Mouse (Mus musculus): ENCODE measurements around the gene Taar1.

Taar1 gene

DNA sequence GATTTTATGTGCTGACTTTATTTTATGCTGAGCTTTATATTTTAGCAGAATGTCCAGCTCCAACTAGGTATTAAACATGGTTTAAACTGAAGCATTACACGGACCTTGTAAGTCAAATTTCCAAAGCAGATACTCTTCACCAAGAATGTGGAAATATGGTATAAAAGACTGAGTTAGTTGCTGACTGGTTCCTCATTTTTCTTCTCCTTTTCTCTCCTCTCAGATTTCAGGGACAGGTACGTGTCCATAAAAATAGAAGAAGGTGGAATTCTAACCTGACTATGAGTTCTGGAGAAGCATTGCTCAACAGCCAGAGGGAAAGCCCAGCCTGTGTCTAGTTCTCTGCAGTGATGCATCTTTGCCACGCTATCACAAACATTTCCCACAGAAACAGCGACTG, at the start of gene Taar1:
TSS of gene Taar1 (plus strand) at position 301 of the 400 bp plus-strand sequence.
- no peak for DNase-seq (ENCODE audit: low read depth, low spot score)

DNA sequence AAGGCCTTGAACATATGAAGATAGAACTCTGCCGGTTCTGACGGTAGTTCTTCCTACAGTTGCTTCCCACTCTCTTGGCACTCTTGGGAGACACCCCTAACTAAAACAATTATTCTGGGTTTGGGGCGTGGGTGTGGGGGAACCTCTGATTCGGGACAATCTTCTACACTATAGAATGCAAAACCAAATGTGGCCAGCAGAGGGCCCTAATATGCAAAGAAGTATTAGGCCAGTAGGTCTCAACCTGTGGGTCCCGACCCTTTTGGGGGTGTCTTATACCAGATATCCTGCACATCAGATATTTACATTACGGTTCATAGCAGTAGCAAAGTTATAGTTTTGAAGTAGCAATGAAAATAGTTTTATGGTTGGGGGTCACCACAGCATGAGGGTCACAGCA, 39.5 kb upstream of the Taar1 start:
- no peak for DNase-seq (ENCODE audit: low read depth, low spot score)

DNA sequence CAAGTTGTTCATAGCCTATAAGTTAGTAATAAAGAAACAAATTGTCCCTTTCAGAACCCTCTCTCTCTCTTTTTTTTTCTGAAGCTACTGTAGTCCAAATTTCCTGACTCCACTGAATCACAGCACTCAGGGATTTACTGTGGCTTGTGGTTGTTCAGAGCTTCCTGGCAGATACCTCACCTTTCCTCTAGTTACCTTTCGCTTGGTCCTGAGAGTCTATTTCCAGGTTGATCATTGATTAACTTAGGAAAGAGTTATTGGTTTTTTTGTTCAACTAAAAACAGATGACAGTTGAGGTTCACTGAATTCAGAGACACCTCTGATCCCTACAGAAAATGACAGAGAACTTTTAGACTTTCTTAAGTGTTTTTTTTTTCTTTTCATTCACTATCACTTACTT, 35.2 kb upstream of the Taar1 start:
- DNase-seq (ENCODE audit: low read depth, low spot score), result no peak

DNA sequence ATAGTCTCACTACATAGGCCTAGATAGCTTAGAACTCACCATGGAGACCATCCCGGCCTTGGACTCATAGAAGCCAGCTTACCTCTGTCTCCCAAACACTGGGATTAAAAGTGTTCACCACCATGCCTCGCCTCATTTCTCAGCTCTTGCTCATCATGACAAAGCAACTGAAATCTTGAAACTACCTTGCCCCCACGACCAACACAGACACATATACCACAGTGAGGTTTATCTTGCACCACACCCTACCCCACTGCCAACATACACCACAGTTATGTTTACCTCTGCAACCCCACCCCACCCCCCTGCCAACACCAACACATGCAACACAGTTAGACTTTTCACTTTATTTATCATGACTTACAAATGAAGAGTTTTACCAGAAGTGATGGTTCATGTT, 34.1 kb upstream of the Taar1 start:
- no peak for DNase-seq (ENCODE audit: low read depth, low spot score)

DNA sequence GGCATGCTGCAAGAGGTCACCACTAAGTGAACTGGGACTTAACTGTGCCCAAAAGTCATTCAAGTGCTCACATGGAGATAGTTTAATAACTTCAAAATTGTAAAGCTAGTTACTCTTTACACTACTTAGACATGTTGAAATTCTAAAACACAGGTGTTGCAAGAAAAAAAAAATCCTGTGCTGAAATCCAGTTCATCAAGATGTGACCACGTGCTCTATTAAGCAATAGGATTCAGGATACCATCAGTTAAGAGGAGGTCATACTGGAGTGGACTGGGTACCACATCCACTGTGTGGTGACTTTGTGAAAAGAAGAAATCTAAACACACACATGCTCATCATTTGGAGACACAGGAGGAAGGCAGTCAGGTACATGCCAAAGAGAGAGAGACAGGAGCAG, 27.2 kb upstream of the Taar1 start:
- DNase-seq (ENCODE audit: low read depth, low spot score), result no peak

DNA sequence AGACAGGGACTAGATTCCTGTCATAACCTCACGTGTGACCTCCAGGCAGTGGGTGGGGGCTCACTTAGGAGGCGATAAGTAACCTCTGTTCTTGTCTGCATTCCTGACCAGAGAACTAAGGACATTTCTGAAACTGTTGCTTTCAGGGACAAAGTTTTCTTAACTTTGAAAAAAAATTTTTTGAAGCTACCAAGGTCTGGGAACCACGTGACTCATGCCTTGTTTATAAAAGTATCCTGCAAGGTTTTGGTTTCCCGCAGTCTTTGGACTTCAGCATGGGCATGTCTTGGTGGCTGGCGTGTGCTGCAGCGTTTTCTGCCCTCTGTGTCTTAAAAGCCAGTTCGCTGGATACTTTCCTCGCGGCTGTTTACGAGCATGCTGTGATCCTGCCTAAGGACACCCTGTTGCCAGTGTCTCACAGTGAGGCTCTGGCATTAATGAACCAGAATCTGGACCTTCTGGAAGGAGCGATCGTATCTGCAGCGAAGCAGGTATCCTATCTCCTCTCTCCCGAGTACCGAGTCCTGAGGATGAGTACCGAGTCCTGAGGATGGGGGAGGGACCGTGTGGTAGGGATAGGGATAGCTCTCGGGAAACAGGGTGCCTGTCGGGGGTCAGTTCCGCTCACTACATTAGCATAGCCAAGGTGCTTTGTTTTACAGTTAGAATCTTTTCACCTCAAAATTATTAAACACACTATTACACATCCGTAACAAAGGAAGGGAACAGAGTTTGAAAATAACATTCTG, 25.4 kb upstream of the Taar1 start, which contains the start of gene Vnn1:
TSS of gene Vnn1 (plus strand) at position 88 of the 749 bp plus-strand sequence.
- no peak for DNase-seq (ENCODE audit: low read depth, low spot score)

DNA sequence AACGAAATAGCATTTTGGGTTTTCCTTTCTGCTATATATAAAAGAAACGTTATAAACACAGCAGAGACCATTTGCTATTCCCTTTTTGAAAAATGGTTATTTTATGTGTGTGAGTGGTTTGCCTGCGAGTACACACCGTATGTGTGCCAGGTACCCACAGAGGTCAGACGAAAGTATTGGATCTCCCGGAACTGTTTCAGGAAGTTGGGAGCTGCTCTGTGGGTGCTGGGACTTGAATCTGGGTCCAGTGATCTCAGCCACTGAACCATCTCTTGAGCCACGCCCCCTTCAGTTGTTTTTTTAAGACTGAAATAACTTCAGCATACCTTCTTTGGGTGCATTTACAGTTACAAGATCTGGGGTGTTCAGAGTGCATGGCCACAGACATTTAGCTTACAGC, 24.8 kb upstream of the Taar1 start:
- no peak for DNase-seq (ENCODE audit: low read depth, low spot score)

DNA sequence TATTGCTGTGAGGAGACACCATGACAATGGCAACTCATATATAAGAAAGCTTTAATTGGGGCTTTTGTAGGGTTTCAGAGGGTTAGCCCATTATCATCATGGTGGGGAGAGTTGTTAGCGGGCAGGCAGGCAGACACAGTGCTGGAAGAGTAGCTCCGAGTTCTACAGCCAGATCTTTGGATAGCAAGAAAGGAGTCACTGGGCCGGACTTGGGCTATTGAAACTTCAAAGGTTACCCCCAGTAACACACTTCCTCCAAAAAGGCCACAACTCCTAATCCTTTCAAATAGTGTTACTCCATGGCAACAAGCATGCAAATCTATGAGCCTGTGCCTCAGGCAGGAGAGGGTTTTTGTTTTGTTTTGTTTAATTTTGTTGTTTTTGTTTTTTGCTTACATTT, 19.0 kb upstream of the Taar1 start:
- DNase-seq (ENCODE audit: low read depth, low spot score), result peak; percentile 10

DNA sequence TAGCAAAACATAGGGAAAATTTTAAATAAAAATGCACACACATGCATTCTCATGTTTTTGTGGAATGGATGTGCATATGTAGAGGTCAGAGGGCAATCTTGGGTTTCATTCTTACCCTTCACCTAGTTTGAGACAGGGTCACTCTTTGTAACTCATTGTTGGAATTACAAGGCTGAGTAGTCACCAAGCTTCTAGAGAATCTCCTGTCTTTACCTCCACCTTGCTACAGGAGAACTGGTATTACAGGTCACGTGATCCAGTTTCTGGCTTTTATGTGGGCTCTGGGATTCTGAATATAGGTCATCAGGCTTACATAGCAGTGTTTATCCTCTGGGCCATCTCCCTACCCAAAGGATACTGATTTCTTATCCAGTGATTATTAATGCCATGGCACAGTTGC, 14.5 kb upstream of the Taar1 start:
- DNase-seq (ENCODE audit: low read depth, low spot score), result no peak

DNA sequence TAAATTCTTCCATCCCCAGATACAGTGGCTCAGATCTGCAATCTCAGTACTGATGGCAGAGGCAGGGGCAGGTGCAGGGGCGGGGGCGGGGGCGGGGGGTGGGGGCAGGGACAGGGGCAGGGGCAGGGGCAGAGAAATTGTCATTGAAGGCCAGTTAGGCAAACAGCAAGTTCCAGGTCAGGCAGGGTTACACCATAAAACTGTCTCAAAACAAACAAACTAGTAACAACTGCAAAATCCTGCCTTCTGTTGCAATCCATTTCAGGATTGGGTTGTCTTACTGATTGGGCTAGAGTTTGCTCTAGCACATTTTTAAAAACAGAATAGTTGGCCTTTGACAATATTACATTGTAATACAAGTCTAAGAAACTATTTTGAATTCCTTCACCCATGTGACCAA, 2.3 kb downstream of the Taar1 start:
- no peak for DNase-seq (ENCODE audit: low read depth, low spot score)

DNA sequence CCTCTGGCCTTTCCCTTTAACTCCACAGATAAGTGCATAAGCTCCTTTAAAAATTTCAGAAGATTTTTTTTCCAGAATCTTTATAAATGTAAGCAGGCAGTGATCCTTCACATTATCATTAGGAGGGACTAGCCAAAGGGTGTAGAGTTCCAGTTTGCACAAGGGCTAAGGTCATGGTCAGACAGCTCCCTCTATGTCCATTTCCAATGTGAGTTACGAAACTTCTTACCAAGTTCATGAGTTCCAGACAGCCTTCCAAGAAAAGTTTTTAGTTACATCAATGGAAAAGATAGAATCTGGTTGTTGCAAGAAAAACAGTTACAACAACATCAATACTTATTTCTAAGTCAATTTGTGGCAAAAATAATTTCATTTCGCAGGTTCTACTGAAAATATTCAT, 3.8 kb downstream of the Taar1 start:
- DNase-seq (ENCODE audit: low read depth, low spot score), result no peak

DNA sequence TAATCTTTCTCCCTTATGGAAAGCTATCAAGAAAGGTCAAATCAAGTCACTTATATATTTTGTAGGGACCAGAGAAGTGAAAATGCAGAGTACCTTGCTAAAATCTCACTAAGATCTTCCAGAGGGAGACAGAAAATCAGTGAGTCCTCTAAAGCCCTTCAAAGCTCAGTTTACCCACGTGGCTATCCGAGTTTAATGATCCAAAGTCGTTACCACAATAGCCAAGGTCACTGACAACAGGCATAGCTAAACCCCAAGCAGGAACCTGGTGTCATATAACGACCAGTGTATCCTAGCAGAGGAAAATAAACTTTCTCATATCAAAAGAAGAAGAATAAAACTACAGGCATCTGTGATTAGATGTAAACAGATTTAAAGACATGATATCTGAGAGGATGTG, 17.5 kb downstream of the Taar1 start:
- DNase-seq (ENCODE audit: low read depth, low spot score), result no peak

DNA sequence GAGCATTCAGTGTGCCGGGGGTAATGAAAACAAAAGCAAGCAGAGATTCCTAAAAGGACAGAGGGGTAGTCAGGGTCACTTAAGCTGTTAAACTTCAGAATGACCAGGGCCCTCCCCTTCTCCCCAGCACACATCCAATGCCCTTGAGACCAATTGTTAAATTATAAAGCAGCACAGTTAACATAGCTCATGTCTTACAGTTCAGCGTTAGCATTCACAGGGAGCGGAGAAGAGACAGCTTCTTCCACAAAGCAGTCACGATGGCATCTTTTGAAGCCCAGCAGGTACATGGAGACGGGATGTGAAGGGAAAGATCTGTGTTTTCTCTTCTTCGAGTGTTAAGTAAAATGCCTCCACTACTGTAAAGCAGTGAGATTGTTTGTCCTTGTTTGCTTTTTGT, 18.2 kb downstream of the Taar1 start, which contains the start of gene Taar2:
TSS of gene Taar2 (plus strand) at position 261 of the 400 bp plus-strand sequence.
- no peak for DNase-seq (ENCODE audit: low read depth, low spot score)

DNA sequence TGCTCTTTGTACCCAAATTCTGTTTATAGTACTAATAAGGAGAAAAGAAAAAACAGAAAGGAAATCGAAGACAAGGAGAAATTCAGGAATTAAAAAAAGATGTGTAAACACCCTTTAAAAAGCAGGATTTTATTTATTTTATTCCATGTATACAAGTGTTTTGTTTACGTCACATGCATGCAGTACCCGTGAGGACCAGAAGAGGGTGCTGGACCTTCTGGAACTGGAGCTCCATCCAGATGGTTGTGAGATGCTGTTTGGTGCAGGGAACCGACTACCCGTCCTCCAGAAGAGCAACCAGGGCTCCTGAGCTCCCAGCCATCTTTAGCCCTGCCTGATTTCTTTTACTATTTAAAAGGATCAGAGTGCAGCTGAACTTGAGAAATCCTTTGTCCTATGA, 22.3 kb downstream of the Taar1 start:
- no peak for DNase-seq (ENCODE audit: low read depth, low spot score)

DNA sequence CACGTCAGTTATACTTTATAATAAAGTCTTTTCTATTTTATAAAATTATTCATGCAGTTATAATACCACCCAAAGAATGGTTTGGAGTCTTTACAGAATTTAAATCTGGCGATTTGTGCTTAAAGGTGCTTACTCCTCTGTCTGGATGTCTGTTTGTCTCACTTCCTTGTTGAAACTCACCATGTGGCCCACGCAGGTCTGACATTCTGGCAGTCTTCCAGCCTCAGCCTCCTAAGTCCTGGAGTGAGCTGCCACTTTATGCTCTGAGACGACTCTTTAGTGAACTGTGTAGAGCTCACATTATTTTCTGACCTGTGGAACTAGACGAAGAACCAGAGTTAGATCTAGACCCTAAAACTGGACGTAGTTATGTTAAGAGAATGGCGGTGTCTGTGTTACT, 27.9 kb downstream of the Taar1 start:
- DNase-seq (ENCODE audit: low read depth, low spot score), result no peak

DNA sequence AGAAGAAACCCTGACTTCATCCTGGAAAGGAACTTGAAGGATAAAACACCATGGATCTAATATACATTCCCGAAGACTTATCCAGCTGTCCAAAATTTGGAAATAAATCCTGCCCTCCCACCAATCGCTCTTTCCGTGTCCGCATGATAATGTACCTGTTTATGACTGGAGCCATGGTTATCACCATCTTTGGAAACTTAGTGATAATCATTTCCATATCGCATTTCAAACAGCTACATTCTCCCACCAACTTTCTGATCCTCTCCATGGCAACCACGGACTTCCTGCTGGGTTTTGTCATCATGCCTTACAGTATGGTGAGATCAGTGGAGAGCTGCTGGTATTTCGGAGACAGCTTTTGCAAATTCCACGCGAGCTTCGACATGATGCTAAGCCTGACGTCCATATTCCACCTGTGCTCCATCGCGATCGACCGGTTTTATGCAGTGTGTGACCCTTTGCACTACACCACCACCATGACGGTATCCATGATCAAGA, 29.4 kb downstream of the Taar1 start, which contains the start of gene Taar3:
TSS of gene Taar3 (plus strand) at position 51 of the 498 bp plus-strand sequence.
- DNase-seq (ENCODE audit: low read depth, low spot score), result peak; percentile 16

DNA sequence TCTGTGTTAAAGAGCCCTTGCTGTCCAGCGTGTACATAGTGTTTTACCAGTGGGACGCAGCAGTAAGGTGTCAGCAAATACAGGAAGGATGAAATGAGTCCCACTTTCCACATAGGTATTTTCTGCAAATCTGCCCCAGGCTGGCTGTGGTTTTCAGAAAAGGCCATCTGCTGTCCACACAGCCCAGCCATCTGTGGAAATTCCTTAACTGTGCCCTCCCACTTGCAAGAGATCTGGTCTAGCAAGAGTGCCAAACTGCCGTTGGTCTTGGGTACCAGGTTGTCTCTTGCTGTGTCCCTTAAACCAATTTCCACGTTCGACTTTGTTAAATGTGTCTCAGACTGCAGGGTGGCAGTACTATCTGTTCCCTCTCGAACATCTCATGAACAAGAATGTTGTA, 31.6 kb downstream of the Taar1 start:
- no peak for DNase-seq (ENCODE audit: low read depth, low spot score)

DNA sequence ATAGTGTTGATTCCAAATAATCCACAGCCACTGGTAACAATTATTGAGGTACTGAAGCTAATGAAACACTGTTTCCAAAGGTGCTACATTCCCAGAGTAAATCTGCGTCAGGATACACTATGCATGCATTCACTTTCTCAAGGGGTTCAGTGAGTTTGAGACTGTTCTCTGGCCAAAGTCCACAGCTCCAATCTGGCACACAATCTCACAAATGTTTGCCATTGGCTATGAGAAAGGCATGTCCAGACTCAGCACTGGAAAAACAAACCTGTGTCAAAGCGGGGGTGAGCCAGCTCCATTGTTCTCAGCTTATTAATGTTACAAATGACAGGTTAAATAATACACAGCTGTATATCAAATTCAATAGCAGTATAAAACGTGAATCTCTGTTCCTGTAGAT, 38.9 kb downstream of the Taar1 start:
- DNase-seq (ENCODE audit: low read depth, low spot score), result no peak

DNA sequence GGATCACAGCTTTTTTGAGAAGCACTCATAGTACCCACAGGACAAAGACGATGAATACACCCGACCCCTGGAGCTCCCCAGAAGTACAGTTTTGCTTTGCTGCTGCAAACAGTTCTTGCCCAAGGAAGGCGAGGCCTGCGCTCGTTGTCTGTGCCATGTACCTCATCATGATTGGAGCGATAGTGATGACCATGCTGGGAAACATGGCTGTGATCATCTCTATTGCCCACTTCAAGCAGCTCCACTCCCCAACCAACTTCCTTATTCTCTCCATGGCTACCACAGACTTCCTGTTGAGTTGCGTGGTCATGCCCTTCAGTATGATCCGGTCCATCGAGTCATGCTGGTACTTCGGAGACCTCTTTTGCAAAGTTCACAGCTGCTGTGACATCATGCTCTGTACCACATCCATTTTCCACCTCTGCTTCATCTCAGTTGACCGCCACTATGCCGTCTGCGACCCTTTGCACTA, 40.3 kb downstream of the Taar1 start, which contains the start of gene Taar4:
TSS of gene Taar4 (plus strand) at position 51 of the 472 bp plus-strand sequence.
- DNase-seq (ENCODE audit: low read depth, low spot score), result no peak

DNA sequence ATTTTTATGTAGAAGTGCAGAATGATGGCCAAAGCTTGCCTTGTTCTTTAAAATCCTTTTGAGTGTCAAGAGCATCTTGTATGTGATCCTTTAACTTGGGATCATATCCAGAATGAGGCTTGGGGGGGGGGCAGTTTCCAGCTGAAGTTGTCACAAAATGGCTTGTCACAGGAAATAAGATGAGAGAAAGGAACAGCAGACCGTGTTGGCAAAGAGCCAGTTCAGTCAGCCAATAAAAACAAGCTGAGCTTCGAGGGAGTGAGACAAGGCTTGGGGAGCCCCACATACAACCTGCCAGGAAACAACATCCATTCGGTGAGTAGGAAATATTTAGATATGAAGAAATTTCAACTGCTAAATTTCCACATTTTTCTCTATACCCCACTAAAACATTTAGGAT, 43.3 kb downstream of the Taar1 start:
- DNase-seq (ENCODE audit: low read depth, low spot score), result no peak

DNA sequence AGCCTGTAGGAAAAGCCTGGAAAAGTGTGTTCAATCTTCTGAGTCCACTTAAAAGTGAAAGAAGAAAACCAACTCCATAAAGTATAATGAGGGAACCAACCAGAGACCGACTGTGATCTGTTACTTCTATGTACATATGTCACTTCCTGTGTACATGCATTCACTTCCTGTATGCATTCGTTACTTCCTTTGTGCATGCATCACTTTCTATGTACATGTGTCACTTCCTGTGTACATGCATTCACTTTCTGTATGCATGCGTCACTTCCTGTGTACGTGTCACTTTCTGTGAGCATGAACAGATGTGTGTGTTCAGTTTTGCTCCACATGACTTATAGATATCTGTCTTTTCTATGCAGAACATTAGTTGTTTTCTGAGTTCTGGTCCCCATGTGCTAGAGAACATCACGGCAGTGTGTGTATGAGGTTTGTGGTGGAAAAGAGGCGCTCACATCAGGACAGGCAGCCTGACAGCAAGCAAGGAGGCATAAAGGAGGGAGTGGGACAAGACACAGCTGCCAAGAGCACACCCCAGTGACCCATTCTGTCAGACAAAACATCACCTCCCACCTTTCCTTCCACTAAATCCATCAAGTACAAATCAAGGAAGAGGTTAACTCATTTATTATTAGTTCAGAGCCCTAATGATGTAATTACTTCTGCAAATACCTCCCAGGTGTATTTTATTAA, 44.9 kb downstream of the Taar1 start:
- DNase-seq (ENCODE audit: low read depth, low spot score), result no peak

DNA sequence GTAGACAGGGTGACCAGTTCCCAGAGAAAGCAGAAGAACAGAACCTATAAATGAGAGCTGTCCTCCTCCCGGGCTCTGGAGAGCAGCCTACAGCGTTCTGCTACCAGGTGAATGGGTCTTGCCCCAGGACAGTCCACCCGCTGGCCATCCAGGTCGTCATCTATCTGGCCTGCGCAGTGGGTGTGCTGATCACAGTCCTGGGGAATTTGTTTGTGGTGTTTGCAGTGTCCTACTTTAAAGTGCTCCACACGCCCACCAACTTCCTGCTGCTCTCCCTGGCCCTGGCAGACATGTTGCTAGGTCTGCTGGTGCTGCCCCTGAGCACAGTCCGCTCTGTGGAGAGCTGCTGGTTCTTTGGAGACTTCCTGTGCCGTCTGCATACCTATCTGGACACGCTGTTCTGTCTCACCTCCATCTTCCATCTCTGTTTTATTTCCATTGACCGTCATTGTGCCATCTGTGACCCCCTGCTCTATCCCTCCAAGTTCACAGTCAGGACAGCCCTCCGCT, 50.6 kb downstream of the Taar1 start, which contains the start of gene Taar5:
TSS of gene Taar5 (plus strand) at position 51 of the 510 bp plus-strand sequence.
- no peak for DNase-seq (ENCODE audit: low read depth, low spot score)
